Mouse (Mus musculus): ENCODE measurements around the gene Tmem132d.

- TF ChIP-seq CTCF (IDR thresholded peaks at IDR 0.05; ENCODE audit: low read depth, low read length) = no peak
- no peak for TF ChIP-seq POLR2A (IDR thresholded peaks at IDR 0.05; ENCODE audit: borderline replicate concordance, low read depth, low read length)
Observed at GRCm38 (mm10) chr5:128041781-128042180, 391.1 kb downstream of the Tmem132d start.

Data from bone marrow macrophage, adult 2 months (primary cell).